In genomic region chr7:3339010-3339409, GRCm38 (mm10) we compare ENCODE assay signal across 27 mouse cellular contexts. TPM values are rescaled to one million over a fixed set of nuclear protein-coding genes. Genes with fewer than 3 reads are reported as not detected.
DNase-seq lines count a peak whose midpoint lies in the region; ATAC-seq and TF ChIP-seq lines count a peak whose summit lies in the region.
"Had no signal": no experiment of that assay in that cellular context is flagged by ENCODE, and none has a peak within 500 bp of the region (broad histone marks: within the 10 kb centered on the region; RNA-seq: fewer than 3 reads in every experiment).

No protein-coding gene starts in this region.

- no peaks in the 10 kb centered on the region for H3K27me3 ChIP-seq in hindbrain, embryonic 15.5 days
- H3K27me3 ChIP-seq in hindbrain, embryonic 14.5 days (ENCODE audit: control insufficient read depth, insufficient read depth, low read length): no peaks in the 10 kb centered on the region
- H3K27me3 ChIP-seq in E14TG2a.4 (ENCODE audit: insufficient read depth, low read length): peaks cover 8% of the 10 kb centered on the region
- no peaks in the 10 kb centered on the region for H3K27me3 ChIP-seq in kidney, embryonic 14.5 days (ENCODE audit: control insufficient read depth, insufficient read depth, low read length)
- H3K27me3 ChIP-seq: forebrain, embryonic 13.5 days had no signal

- H3K9ac ChIP-seq in hindbrain, embryonic 15.5 days: no peak overlapping the region
- no peak overlapping the region for H3K9ac ChIP-seq in hindbrain, embryonic 14.5 days
- no peak overlapping the region for H3K9ac ChIP-seq in kidney, embryonic 14.5 days (ENCODE audit: low read depth, low read length)
- H3K9ac ChIP-seq: forebrain, embryonic 13.5 days; heart, embryonic 13.5 days had no signal

- H3K4me2 ChIP-seq in hindbrain, embryonic 15.5 days: no peak overlapping the region
- H3K4me2 ChIP-seq in hindbrain, embryonic 14.5 days (replicated peaks): no peak overlapping the region
- H3K4me2 ChIP-seq in kidney, embryonic 14.5 days (replicated peaks; ENCODE audit: low read depth, low read length): no peak overlapping the region
- H3K4me2 ChIP-seq: forebrain, embryonic 13.5 days; heart, embryonic 13.5 days had no signal

- 0 out of 2 replicates have a peak, but pooled peaks have one; percentile 31 for ATAC-seq in hindbrain, embryonic 15.5 days (ENCODE audit: low FRiP score, low read depth)
- ATAC-seq in hindbrain, embryonic 14.5 days (ENCODE audit: low FRiP score): no peak
- no peak for ATAC-seq in kidney, embryonic 14.5 days (ENCODE audit: low FRiP score, low TSS enrichment)
- ATAC-seq: activated CD4-positive, CD25-positive, alpha-beta regulatory T cell, adult 4 months; CD4-positive, CD25-positive, alpha-beta regulatory T cell, adult 4 months; forebrain, embryonic 13.5 days; intestine, postnatal 0 days; Patski had no signal

- peaks cover 32% of the 10 kb centered on the region for H3K36me3 ChIP-seq in hindbrain, embryonic 15.5 days
- peaks cover 49% of the 10 kb centered on the region for H3K36me3 ChIP-seq in hindbrain, embryonic 14.5 days (replicated peaks; ENCODE audit: control insufficient read depth, insufficient read depth)
- H3K36me3 ChIP-seq in E14TG2a.4 (ENCODE audit: insufficient read depth, low read length): peaks cover 39% of the 10 kb centered on the region
- H3K36me3 ChIP-seq in kidney, embryonic 14.5 days (ENCODE audit: control insufficient read depth, insufficient read depth, low read length): peaks cover 6% of the 10 kb centered on the region; the same call in 1 of the 2 replicates
- H3K36me3 ChIP-seq: G1E; heart, embryonic 10.5 days; heart, embryonic 13.5 days had no signal

- TF ChIP-seq CTCF in E14TG2a.4 (conservative IDR thresholded peaks at IDR 0.05; ENCODE audit: low read length): no peak

- H3K4me3 ChIP-seq in hindbrain, embryonic 15.5 days: no peak overlapping the region
- no peak overlapping the region for H3K4me3 ChIP-seq in hindbrain, embryonic 14.5 days (replicated peaks; ENCODE audit: low read length)
- peak overlapping the region; percentile 78 for H3K4me3 ChIP-seq in E14TG2a.4 (replicated peaks; ENCODE audit: low read length)
- no peak overlapping the region for H3K4me3 ChIP-seq in kidney, embryonic 14.5 days (ENCODE audit: low read length)
- H3K4me3 ChIP-seq: forebrain, embryonic 10.5 days; forebrain, embryonic 13.5 days; heart, adult 2 months; heart, embryonic 10.5 days; heart, embryonic 13.5 days had no signal

- H3K27ac ChIP-seq in hindbrain, embryonic 15.5 days (replicated peaks): no peak overlapping the region
- H3K27ac ChIP-seq in hindbrain, embryonic 14.5 days: no peak overlapping the region
- H3K27ac ChIP-seq in kidney, embryonic 14.5 days (ENCODE audit: low read depth, low read length): no peak overlapping the region
- H3K27ac ChIP-seq: forebrain, embryonic 10.5 days; forebrain, embryonic 13.5 days; heart, adult 2 months; heart, embryonic 10.5 days; heart, embryonic 13.5 days had no signal

- no peak for DNase-seq in hindbrain, embryonic 14.5 days (ENCODE audit: low spot score)
- DNase-seq in ES-CJ7 (ENCODE audit: low read depth, low spot score): peak; percentile 59
- peak; percentile 50 for DNase-seq in ZHBTc4 (ENCODE audit: low read depth, low spot score)
- no peak for DNase-seq in kidney, postnatal 4 days
- no peak for DNase-seq in ovary, postnatal 36 days (ENCODE audit: low spot score)
- DNase-seq: adrenal gland, adult 8-10 months; adrenal gland, postnatal 36 days; cerebellum, adult 18-20 months; cerebellum, adult 9-10 months; cerebellum, postnatal 14 days; gastrocnemius, postnatal 10 days; gastrocnemius, postnatal 36 days; heart, adult 2 months; heart, postnatal 14 days; heart, postnatal 4 days had no signal

- H3K9me3 ChIP-seq in hindbrain, embryonic 15.5 days: no peaks in the 10 kb centered on the region
- H3K9me3 ChIP-seq in hindbrain, embryonic 14.5 days (ENCODE audit: control insufficient read depth, low read length): no peaks in the 10 kb centered on the region
- H3K9me3 ChIP-seq in E14TG2a.4 (ENCODE audit: low read length): no peaks in the 10 kb centered on the region
- no peaks in the 10 kb centered on the region for H3K9me3 ChIP-seq in kidney, embryonic 14.5 days (ENCODE audit: control insufficient read depth, low read length)
- H3K9me3 ChIP-seq: forebrain, embryonic 10.5 days; forebrain, embryonic 13.5 days; G1E; heart, embryonic 10.5 days; heart, embryonic 13.5 days had no signal

- 94% methylated on average over 11 of the region's 11 CpGs for WGBS in hindbrain, embryonic 15.5 days
- 95% methylated on average over 11 of the region's 11 CpGs for WGBS in hindbrain, embryonic 14.5 days
- 93% methylated on average over 11 of the region's 11 CpGs for WGBS in kidney, embryonic 14.5 days

- peaks cover 5% of the 10 kb centered on the region for H3K4me1 ChIP-seq in hindbrain, embryonic 15.5 days (replicated peaks)
- peaks cover 5% of the 10 kb centered on the region; the same call in 1 of the 2 replicates for H3K4me1 ChIP-seq in hindbrain, embryonic 14.5 days (replicated peaks; ENCODE audit: control insufficient read depth, insufficient read depth, low read length)
- peaks cover 58% of the 10 kb centered on the region for H3K4me1 ChIP-seq in E14TG2a.4 (replicated peaks; ENCODE audit: low read depth, low read length)
- peaks cover under 1% of the 10 kb centered on the region; the same call in 1 of the 2 replicates for H3K4me1 ChIP-seq in kidney, embryonic 14.5 days (ENCODE audit: control insufficient read depth, insufficient read depth, low read length)
- H3K4me1 ChIP-seq: heart, embryonic 10.5 days; heart, embryonic 13.5 days had no signal

RNA-seq across cellular contexts. Expression of gene Cacng7, which starts 6.3 kb away (rescaled TPM):
- polyA plus RNA-seq in hindbrain, embryonic 15.5 days (2015; fragmentation: Nextera tagmentation; extraction: Ambion mirVana): 3.9 and 4.1 TPM in 2 replicates
- 3.4 and 4.2 TPM in 2 replicates for polyA plus RNA-seq in hindbrain, embryonic 14.5 days (2014; fragmentation: Nextera tagmentation; extraction: Ambion mirVana)
- 2.2 and 2.8 TPM in 2 replicates for polyA plus RNA-seq in kidney, embryonic 14.5 days (2014; fragmentation: Nextera tagmentation; extraction: Ambion mirVana)
- polyA plus RNA-seq: activated CD4-positive, CD25-positive, alpha-beta regulatory T cell, adult 4 months; CD4-positive, CD25-positive, alpha-beta regulatory T cell, adult 4 months; G1E had no signal

RNA-seq across cellular contexts. Expression of gene Prkcg, which starts 50.0 kb away (rescaled TPM):
- polyA plus RNA-seq in hindbrain, embryonic 15.5 days (2015; fragmentation: Nextera tagmentation; extraction: Ambion mirVana): 2.0 and 2.1 TPM in 2 replicates
- 1.1 and 1.6 TPM in 2 replicates for polyA plus RNA-seq in hindbrain, embryonic 14.5 days (2014; fragmentation: Nextera tagmentation; extraction: Ambion mirVana)
- polyA plus RNA-seq in kidney, embryonic 14.5 days (2014; fragmentation: Nextera tagmentation; extraction: Ambion mirVana): 0.10 and 0.28 TPM in 2 replicates
- polyA plus RNA-seq: activated CD4-positive, CD25-positive, alpha-beta regulatory T cell, adult 4 months; CD4-positive, CD25-positive, alpha-beta regulatory T cell, adult 4 months; G1E had no signal

RNA-seq across cellular contexts. Expression of gene Myadm, which starts 50.1 kb away (rescaled TPM):
- 37.8 and 40.7 TPM in 2 replicates for polyA plus RNA-seq in hindbrain, embryonic 15.5 days (2015; fragmentation: Nextera tagmentation; extraction: Ambion mirVana)
- polyA plus RNA-seq in hindbrain, embryonic 14.5 days (2014; fragmentation: Nextera tagmentation; extraction: Ambion mirVana): 40.1 and 43.6 TPM in 2 replicates
- 50.5 and 81.3 TPM in 2 replicates for polyA plus RNA-seq in kidney, embryonic 14.5 days (2014; fragmentation: Nextera tagmentation; extraction: Ambion mirVana)
- polyA plus RNA-seq: G1E had no signal

RNA-seq across cellular contexts. Expression of gene Cacng8, which starts 51.5 kb away (rescaled TPM):
- 11.5 and 14.6 TPM in 2 replicates for polyA plus RNA-seq in hindbrain, embryonic 15.5 days (2015; fragmentation: Nextera tagmentation; extraction: Ambion mirVana)
- polyA plus RNA-seq in hindbrain, embryonic 14.5 days (2014; fragmentation: Nextera tagmentation; extraction: Ambion mirVana): 9.6 and 11.5 TPM in 2 replicates
- polyA plus RNA-seq in kidney, embryonic 14.5 days (2014; fragmentation: Nextera tagmentation; extraction: Ambion mirVana): 1.8 and 2.7 TPM in 2 replicates
- polyA plus RNA-seq: activated CD4-positive, CD25-positive, alpha-beta regulatory T cell, adult 4 months; CD4-positive, CD25-positive, alpha-beta regulatory T cell, adult 4 months; G1E; heart, adult 2 months had no signal

Comparison
In these comparisons a context has a peak if more than half of its experiments do, and no peak if none do; other contexts are left out.
1. DNase-seq: peak in ES-CJ7 (single experiment) and ZHBTc4 (single experiment); none in hindbrain, embryonic 14.5 days (single experiment), kidney, postnatal 4 days (0 of 2) and ovary, postnatal 36 days (single experiment).